Mouse (Mus musculus) spleen, adult 2 months (tissue): ENCODE results near the gene Zfp213. TPM values are rescaled to one million over a fixed set of nuclear protein-coding genes. Genes with fewer than 3 reads are reported as not detected.

Experiments used
- DNase-seq, 2 experiments: peaks; one replicate each; pipeline versions ENCODE4 v3.0.0 to v3.0.0-alpha.2; 2012 to 2021; ENCODE audit warnings: low spot score in 2 of 2, low read depth in 1 of 2
- H3K27ac ChIP-seq: fragments of 200-500 bp; 2 replicates; pipeline ENCODE4 v1.5.1; 2012; ENCODE audit warnings: low read length, inconsistent platforms; ENCODE audit not compliant: insufficient read depth
- H3K27me3 ChIP-seq: fragments of 200-500 bp; 2 replicates; pipeline ENCODE4 v1.6.1; 2012; ENCODE audit warnings: mild to moderate bottlenecking, moderate library complexity, low read length, inconsistent platforms; ENCODE audit not compliant: control insufficient read depth, insufficient read depth
- H3K36me3 ChIP-seq: fragments of 200-500 bp; 2 replicates; pipeline ENCODE4 v1.6.1; 2012; ENCODE audit warnings: mild to moderate bottlenecking, low read length, inconsistent platforms; ENCODE audit not compliant: control insufficient read depth, insufficient read depth
- H3K4me1 ChIP-seq: fragments of 200-500 bp; 2 replicates; pipeline ENCODE4 v1.6.1; 2011; ENCODE audit warnings: inconsistent platforms; ENCODE audit not compliant: control insufficient read depth, insufficient read depth, insufficient read length
- H3K4me3 ChIP-seq: fragments of 200-500 bp; 2 replicates; pipeline ENCODE4 v1.5.1; 2011; ENCODE audit warnings: mild to moderate bottlenecking, inconsistent platforms; ENCODE audit not compliant: insufficient read depth, insufficient read length; ENCODE audit errors: extremely low read depth
- CTCF ChIP-seq: fragments of 200-500 bp; IDR thresholded peaks from 2 replicates; pipeline ENCODE4 v1.5.1; 2011; ENCODE audit warnings: mild to moderate bottlenecking, inconsistent platforms; ENCODE audit not compliant: insufficient read depth, insufficient read length, insufficient replicate concordance; ENCODE audit errors: extremely low read depth
- POLR2A ChIP-seq: fragments of 200-500 bp; IDR thresholded peaks from 2 replicates; pipeline ENCODE4 v1.6.1; 2011; ENCODE audit warnings: low read depth, low read length, inconsistent platforms
- WGBS: fragments of 180-500 bp; shearing (Covaris S2); methylation state at CpG from one replicate; pipeline ENCODE4 v1.1.7; 2018; 5-methylcytosine and 5-hydroxymethylcytosine counted together
- polyA plus RNA-seq: library from polyadenylated mRNA; depleted of rRNA; stranded (reverse); fragments of >200 nt; gene quantifications from 2 replicates; pipeline ENCODE4 v1.2.3, GENCODE M21; 2012; rRNA removed

Zfp213 gene
- polyA plus RNA-seq, 1 experiment, result 11.8 TPM

DNA sequence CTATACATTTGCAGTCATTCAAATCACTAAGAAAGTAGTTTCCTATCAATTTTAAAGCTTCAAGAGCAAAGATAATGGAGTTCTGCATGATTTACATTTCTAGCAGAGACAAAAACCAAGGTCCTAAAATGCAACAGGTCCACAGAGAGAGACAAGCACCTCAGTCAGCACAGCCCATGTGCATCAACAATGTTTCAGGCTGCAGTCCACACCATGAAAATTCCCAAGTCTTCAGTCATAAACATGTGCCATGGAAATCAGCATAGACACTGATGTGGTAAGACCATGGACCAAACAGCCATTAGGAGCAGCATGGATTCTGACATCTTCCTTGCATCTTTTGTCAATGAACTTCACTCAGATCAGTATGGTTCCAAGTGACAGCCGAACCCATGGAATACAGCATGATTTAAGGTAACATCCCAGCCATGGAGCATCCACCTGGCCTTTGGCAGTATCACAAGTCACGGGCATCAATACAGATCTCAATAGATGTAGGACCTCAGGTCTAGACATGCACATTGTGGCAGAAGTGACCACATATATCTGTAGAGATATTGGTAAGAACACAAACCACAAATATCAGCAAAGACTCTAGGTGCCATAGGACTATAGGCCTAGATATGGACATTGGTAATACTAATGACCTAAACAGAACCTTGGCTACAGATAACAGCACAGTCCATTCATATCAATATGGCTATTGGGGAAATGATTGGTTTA, 45.2 kb downstream of the Zfp213 start:
- Histone ChIP-seq H3K4me3 (no peak overlapping the region), H3K36me3 (no peaks in the 10 kb centered on the region), H3K27me3 (no peaks in the 10 kb centered on the region), H3K27ac (no peak overlapping the region), H3K4me1 (no peaks in the 10 kb centered on the region)
- no peak for DNase-seq
- 69% methylated on average over 2 of the region's 2 CpGs for WGBS
- no peak for TF ChIP-seq CTCF
- no peak for TF ChIP-seq POLR2A

Other genes with a start within 250 kb of the Zfp213 start
- not detected in 2 replicates for gene Vmn2r115, start 220.5 kb downstream of the Zfp213 start, polyA plus RNA-seq
- not detected in 2 replicates for gene Vmn2r116, start 179.6 kb downstream of the Zfp213 start, polyA plus RNA-seq
- not detected in 2 replicates for gene Vmn2r117, start 84.5 kb downstream of the Zfp213 start, polyA plus RNA-seq
- 2.9 and 3.4 TPM in 2 replicates for gene Zfp13, start 35.2 kb upstream of the Zfp213 start, polyA plus RNA-seq
- gene Zscan10, start 36.6 kb upstream of the Zfp213 start, polyA plus RNA-seq, result 0.06 TPM in 1 of 2 replicates, not detected in the other
- 1.3 and 2.0 TPM in 2 replicates for gene Mmp25, start 81.0 kb upstream of the Zfp213 start, polyA plus RNA-seq
- gene Bicdl2, start 96.3 kb upstream of the Zfp213 start, polyA plus RNA-seq, result 0.16 and 0.25 TPM in 2 replicates
- 75.0 and 90.8 TPM in 2 replicates for gene Hcfc1r1, start 109.4 kb upstream of the Zfp213 start, polyA plus RNA-seq
- 24.8 and 31.1 TPM in 2 replicates for gene Thoc6, start 109.6 kb upstream of the Zfp213 start, polyA plus RNA-seq
- gene Tnfrsf12a, start 113.2 kb upstream of the Zfp213 start, polyA plus RNA-seq, result 3.8 and 4.9 TPM in 2 replicates
- 0.18 and 0.32 TPM in 2 replicates for gene Cldn6, start 115.0 kb upstream of the Zfp213 start, polyA plus RNA-seq
- gene Cldn9, start 119.8 kb upstream of the Zfp213 start, polyA plus RNA-seq, result 0.15 and 0.19 TPM in 2 replicates
- gene 1520401A03Rik, start 158.5 kb upstream of the Zfp213 start, polyA plus RNA-seq, result not detected in 2 replicates
- gene Pkmyt1, start 162.1 kb upstream of the Zfp213 start, polyA plus RNA-seq, result 48.3 and 74.8 TPM in 2 replicates
- gene Paqr4, start 176.6 kb upstream of the Zfp213 start, polyA plus RNA-seq, result 13.8 and 22.0 TPM in 2 replicates
- 0.65 and 0.92 TPM in 2 replicates for gene Kremen2, start 181.6 kb upstream of the Zfp213 start, polyA plus RNA-seq
- gene Flywch1, start 207.4 kb upstream of the Zfp213 start, polyA plus RNA-seq, result 17.4 and 21.2 TPM in 2 replicates
- gene Flywch2, start 221.8 kb upstream of the Zfp213 start, polyA plus RNA-seq, result 1.4 and 1.5 TPM in 2 replicates
- 601 and 671 TPM in 2 replicates for gene Srrm2, start 226.3 kb upstream of the Zfp213 start, polyA plus RNA-seq